Mouse (Mus musculus) stomach, postnatal 0 days (tissue): ENCODE data around the gene Xylb.

Source experiments
- CTCF ChIP-seq: IDR thresholded peaks from 2 replicates; pipeline ENCODE4 v1.5.1; 2016; ENCODE audit warnings: antibody characterized with exemption, low read depth, mild to moderate bottlenecking, moderate library complexity
- EP300 ChIP-seq: optimal IDR thresholded peaks from 2 replicates; pipeline ENCODE3; 2016; ENCODE audit warnings: antibody characterized with exemption

DNA sequence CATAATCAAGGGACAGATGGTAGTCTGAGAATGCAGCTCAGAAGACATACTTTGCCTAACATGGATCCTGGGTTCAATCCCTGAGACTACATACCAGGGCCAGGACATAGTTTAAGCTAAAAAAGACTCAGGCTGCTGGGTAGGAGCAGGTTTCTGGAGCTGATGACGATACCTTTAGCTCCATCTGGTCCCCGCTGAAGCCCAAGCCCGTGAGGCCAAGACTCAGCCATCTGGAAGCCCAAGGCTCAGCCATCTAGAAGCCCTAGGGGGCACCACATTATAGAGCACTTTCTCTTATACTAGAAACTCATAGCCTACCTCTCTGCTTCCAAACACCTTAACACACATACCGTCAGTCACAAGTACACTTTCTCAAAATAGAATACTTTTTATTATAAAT is 21.6 kb upstream of the Xylb start:
- TF ChIP-seq CTCF (no peak), EP300 (no peak)
